Mouse (Mus musculus) v-Abl transformed pro-B cells (cell line): ENCODE results near the gene Arl13b.

Experiments used
- in situ Hi-C, 2 experiments: fragments of 400-800 bp; cut with MboI; formaldehyde crosslinking; loops; one replicate each; pipeline ENCODE4 v1.15.1; 2025; ENCODE audit not compliant: unreplicated experiment in 2 of 2

Gene Arl13b

DNA sequence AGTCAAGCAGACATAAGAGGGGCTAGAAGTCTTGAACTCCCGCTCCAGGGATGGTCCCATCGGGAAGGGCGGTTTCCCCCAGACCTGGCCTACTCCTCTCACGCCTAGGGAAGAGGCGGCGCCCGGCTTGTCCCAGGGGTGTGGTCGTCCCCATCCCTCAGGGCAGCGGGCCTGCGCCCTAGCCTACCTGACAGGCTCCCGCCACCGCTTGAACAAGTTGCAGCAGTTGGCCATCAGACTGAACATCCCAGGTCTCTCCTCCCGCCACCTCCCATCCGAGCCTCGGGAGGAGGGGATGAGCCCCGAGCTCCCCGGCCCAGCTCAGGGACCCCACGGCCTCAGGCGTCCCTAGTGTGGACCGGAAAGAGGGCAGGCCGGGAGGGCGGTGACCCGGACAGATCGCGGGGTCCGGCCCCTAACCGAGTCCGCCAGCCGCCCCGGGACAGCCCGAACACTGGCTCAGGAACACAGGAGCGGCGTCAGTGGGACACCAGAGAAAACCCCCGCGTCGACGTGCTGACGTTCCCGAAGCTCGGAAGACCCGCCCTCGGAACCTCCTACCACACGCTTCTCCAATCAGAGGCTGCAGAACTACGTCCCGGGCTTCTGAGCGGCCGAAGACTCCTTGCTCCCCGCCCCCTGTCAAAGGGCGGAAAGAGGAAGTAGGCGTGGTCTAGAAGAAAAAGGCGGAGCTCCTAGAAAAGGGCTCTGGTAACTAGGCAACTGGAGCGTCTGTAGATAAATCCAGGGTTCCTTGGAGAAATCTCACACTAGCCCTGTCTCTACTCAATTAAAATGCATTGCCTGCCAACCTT, at the start of gene Arl13b:
Gene Arl13b, minus strand, starts transcription at position 543 of the 815 bp plus-strand sequence.
- in situ Hi-C loops, result loop anchor here in 1 of 2 experiments (10.0 kb wide), 1 partner anchor 62 kb away; the partner anchor contains the start of gene Nsun3

DNA sequence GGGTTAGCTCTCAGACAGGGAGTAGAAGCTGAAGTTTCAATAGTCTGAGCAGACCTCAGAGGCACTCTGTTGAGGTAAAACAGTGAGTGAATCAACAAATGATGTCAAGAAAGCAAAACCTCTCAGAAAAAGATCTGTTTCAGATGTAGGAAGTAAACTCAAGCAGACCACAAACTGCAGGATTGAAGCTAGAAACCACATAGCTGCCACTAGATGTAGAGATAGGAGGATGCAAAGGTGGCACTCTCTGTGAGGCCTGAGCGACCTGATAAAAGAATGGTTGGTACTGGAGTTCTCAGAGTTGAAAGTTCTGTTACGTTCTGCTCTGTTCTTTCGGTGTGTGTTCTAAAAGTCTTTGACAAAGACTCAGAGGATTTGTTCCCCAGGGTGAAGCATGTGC, 49.0 kb upstream of the Arl13b start:
- in situ Hi-C loops, result no loop called here

DNA sequence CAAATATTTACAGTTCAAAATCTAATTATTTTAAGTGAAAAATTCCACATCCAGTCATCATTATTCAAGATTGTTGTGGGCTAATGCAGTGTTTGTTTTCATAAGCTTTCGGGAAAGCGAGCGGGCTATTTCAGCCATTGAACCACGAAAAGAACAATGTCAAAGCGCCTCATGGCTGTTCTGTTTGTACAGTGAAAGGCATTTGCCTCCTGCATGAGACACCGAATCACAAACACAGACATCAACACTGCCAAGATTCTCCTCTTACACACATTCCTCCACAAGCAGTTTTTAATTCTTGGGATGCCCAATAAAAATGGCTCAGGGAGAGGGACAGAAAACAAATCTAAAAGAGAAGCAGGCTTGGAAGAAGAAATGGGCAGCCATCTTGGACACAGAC, 27.2 kb upstream of the Arl13b start:
- in situ Hi-C loops, result no loop called here

DNA sequence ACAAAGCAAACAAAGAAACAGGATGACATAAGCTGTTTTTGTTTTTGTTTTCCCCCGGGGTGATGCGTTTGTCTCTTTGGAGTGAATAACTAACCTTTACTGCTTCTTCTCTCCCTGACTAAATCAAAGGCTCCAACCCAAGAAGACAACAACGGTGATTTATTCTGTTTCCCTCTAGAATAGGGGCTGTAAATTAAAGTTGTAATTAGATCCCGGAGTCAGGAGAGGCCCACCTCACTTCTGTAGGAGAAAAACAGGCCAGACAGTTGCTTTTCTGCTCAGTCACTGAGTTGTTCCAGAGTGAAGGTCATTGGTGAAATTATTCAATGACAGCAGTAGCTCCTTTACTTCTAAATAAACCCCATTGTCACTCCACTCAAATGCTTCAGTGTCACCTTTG, 26.3 kb upstream of the Arl13b start:
- in situ Hi-C loops, result no loop called here

GRCm38 (mm10) chr16:62872688-62873117, 25.9 kb upstream of the Arl13b start:
- in situ Hi-C loops, result no loop called here

- in situ Hi-C loops, result no loop called here
Observed at GRCm38 (mm10) chr16:62861455-62861854, 14.6 kb upstream of the Arl13b start.

- in situ Hi-C loops, result no loop called here
Observed at GRCm38 (mm10) chr16:62860140-62860539, 13.3 kb upstream of the Arl13b start.

DNA sequence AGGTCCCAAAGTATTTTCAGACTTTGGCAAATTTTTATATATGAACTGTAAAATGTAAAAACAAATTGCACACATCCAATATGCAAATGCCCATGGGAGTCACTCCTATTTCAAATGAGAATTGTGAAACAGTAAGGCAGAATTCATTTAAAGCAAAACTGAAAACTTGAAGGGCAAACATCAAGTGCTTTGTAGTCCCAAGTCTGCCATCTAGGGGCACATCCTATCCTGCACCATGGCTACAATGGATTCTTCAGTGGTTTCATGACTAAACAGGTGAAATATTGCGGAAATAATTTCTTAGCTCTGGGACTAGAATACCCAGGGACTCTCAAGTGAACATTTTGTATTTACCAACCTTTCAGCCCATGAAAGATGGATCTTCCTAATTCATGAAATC, 11.2 kb upstream of the Arl13b start:
- in situ Hi-C loops, result no loop called here

DNA sequence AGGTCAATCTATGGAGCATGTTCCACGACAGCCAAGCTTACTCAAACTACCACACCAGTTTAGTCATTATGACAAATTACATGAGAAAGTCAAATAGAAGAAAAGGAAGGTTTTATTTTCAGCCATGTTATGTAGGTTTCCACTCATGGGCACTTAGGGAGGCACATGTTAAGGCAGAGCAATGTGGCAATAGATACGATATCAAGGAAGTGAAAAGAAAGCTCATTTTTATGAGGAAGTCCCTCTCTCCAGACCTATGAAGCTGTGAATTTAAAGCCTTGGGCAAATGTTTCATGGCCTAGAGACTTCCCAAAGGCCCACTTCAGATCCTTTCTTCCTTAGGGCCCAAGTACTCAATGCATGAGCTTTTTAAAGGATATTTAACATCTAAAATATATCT, 10.7 kb upstream of the Arl13b start:
- in situ Hi-C loops, result no loop called here

DNA sequence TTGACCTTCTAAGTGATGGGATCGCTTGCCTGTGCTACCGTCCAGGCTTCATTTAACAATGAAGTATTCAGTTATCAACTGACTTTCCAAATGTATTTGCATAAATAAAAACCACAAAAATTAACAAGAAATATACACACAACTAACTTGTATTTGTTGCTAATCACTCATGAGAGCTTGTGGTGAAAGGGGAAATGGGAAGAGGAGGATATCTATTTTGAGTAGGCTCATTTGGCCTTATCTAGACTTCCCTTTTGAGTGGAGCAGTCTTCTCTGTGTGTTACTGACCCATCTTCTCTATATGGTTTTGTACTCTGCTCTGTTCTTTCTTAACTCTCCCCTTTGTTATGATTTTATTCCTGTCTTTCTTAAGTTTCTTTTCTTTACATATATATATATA, 9.4 kb upstream of the Arl13b start:
- in situ Hi-C loops, result no loop called here

DNA sequence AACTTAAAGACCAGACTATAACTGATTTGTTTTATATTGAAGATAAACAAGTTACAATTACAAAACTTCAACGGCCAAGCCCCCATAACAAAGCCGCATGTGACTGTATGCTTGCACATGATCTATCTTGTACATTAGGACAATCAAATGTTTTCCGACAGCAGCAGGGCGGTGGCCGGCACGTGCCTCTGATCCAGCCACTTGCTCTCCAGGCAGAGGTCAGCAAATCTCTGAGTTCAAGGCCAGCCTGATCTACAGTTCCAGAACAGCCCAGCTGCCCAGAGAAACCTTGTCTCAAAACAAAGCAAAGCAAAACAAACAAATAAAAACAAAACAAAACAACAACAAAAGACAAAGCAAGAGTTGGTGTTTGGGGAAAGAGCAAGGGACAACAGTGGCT, 8.5 kb upstream of the Arl13b start:
- in situ Hi-C loops, result no loop called here

GRCm38 (mm10) chr16:62854191-62855068, 7.6 kb upstream of the Arl13b start, which contains the start of gene Pros1:
TSS of gene Pros1 (plus strand) at chr16:62854307.
- in situ Hi-C loops, result no loop called here

DNA sequence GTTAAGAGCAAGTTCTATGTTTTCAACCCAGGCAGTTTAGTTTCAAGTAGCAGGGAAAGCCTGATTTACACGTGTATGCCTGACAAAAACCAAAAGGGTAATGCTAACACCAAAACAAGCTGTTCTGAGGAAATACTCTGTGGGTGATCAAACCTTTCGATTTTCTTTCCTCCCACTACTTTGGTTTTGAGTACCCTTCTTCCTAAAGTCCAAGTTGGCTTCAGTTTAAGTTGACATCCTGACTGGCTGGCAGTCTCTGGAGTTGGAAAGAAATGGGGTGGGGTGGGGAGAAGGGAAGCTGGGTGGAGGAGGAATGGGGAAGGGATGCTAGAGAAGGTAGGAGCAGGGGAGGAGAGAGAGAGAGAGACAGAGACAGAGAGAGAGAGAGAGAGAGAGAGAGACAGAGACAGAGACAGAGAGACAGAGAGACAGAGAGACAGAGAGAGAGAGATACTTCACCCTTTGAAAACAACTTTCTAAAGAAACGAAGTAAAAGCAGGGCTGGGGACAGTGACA, 6.8 kb upstream of the Arl13b start:
- in situ Hi-C loops, result no loop called here

GRCm38 (mm10) chr16:62852464-62853252, 5.8 kb upstream of the Arl13b start:
- in situ Hi-C loops, result no loop called here

DNA sequence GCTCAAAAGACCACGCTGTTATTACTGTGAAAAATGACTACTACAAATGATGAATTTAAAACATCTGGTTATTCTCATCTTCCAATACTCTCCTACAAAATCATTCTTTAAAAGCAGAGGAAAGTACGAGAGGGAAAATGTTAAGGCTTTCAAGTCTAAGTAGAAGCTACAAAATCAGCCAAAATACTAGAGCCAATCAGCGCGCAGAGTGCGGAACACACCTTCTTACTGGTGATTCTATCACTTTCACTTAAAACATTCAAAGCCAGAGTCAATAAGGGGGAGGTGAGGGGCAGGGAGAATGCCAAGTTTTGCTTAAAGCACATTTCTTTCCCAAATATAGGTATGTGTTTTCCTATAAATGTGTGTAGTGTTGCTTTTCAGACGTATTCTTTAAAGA, 1.5 kb downstream of the Arl13b start:
- in situ Hi-C loops, result loop anchor here in 1 of 2 experiments (10.0 kb wide), 1 partner anchor 61 kb away; the partner anchor contains the start of gene Nsun3

DNA sequence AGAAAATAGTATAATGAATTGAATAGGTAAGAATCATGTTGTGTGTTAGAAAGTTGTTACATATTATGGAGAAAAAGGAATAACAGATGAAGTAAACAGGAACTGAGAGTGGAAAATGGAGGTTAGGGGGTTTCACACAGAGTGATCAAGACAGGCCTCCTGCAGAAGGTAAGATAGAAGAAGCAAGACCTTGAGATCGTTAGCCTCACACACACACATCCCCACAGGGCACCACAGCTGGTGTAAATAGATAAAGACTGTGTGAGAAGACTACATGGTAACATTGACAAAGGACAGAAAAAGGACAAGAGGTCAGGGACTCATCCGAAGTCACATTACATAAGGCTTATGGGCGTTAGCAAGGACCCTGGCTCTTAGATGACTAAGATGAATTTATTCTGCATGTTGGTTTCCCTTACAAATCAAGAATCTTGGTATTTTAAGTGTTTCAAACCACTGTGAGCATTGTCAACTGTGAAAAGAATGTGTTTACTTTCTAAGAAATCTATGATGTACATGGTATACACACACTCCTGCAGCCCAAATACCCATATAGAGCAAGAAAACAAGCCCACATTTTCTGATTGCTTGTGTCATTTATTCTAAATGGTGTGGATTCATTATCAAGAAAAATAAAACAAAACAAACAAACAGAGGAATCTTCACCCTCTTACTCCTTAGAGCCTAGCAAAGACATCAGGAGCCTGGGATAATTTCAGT, 12.7 kb downstream of the Arl13b start:
- in situ Hi-C loops, result loop anchor here in 1 of 2 experiments (5.0 kb wide), 1 partner anchor 327 kb away; no protein-coding TSS in a partner anchor

DNA sequence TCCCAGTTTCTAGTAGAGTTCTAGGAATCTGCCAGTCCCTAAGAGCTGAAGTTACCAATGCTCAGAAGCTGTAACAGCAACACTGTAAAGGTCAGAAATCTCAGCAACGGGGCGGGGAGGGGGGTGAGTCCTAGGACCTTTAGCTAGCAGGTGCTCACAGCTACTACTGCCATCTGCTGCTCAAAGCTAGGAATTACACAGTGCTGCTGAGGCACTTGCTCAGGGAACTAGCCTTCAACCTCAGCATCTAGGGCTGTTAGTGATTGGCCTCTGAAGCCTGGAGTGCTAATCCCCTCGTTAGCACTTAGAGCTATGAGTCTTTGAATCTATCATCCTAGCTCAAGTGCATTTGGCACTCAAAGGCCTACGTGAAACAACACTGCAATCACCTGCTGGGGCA, 14.4 kb downstream of the Arl13b start:
- in situ Hi-C loops, result loop anchor here in 1 of 2 experiments (5.0 kb wide), 1 partner anchor 325 kb away; no protein-coding TSS in a partner anchor

GRCm38 (mm10) chr16:62832027-62832426, 14.8 kb downstream of the Arl13b start:
- in situ Hi-C loops, result loop anchor here in 1 of 2 experiments (5.0 kb wide), 1 partner anchor 325 kb away; no protein-coding TSS in a partner anchor
